Mouse (Mus musculus): ENCODE measurements around the gene Rspo3.

DNA sequence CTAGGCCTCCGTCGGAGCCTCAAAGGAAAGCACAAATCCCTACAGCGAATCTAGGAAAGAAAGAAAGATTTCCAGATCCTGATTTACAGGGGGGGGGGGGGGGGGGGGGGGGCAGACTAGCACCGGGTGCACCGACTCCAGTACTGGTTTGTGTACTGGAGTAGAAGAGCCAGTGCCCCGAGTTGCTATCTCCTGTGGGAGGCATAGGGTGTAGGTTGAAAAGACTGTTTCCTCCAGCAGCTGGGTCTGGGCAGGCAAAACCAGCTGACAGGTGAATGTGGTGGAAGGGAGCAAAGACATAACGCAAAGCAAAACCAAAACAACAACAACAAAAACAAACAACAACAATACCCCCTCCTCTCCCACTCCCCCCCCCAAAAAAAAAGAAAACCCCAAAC, 838 bp downstream of the Rspo3 start:
- no peak for TF ChIP-seq CTCF (IDR thresholded peaks at IDR 0.05; ENCODE audit: borderline replicate concordance, control insufficient read depth, extremely low read depth, insufficient read depth, low read length, poor library complexity)
- no peak for TF ChIP-seq POLR2A (IDR thresholded peaks at IDR 0.05; ENCODE audit: control insufficient read depth, extremely low read depth, insufficient read depth, low read length, poor library complexity)

All from thymus, adult 2 months (tissue).